Mouse (Mus musculus) frontal cortex, postnatal 14 days (tissue): ENCODE data around the gene Fgfr1op2.

Source experiments
- DNase-seq, 2 experiments: peaks; one replicate each; pipeline ENCODE4 v3.0.0; 2022; ENCODE audit warnings: low spot score in 2 of 2

Gene Fgfr1op2

DNA sequence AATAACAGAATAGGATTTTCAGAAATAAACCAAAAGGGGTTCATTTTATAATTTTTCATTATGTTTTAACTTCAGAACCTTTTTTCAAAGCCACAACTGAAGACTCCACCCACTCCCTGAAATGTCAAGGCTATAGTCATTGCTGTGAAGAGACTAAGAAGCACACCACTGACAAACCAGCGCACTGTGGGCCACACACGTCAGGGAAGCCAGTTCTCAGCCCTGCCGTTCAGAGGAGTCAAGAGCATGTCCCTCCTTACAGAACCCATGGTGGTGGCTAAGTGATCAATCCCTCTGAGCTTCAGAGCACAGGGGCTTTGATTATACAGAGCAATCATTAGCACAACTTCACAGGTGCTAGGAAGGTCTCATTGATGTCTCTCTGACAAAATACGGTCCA, 25.6 kb downstream of the Fgfr1op2 start:
- no peak for DNase-seq

DNA sequence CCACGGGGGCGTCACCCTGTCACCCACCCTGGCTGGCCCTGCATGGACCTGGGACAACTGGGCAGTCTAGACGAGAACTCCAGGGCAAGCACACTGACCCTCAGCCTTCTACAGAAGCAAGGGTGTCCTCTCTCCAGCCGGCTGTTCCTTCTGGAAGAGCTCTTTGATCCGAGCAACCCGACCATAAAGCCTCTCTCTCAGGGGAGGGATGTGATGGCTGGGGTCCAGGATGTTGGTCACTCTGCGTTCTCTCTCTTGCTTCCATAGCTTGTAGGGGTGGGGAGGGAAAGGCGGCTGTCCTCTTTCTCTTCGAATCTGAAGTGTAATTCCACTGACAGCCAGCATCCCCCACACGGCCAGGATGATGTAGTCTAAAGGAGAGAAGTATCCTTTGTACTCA, 26.6 kb downstream of the Fgfr1op2 start:
- DNase-seq = no peak

DNA sequence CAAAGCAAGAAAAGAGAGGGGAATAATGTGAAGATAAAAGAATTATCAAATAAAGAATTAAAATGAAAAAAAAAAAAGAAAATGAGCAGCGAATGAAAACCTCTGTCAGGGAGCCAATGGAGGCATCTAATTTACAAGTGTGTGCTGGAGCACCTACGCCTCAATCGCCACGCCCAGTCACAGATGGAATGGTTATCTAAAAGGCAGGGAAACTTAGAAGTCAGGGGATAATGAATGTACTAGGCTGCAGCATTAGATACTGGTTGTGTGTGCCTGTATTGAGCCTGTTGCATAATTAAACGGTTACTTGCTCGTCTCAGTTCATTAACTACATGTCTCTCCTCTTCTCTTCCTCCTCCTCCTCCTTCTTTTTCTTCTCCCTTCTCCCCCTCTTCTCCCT, 34.4 kb downstream of the Fgfr1op2 start:
- DNase-seq = no peak

DNA sequence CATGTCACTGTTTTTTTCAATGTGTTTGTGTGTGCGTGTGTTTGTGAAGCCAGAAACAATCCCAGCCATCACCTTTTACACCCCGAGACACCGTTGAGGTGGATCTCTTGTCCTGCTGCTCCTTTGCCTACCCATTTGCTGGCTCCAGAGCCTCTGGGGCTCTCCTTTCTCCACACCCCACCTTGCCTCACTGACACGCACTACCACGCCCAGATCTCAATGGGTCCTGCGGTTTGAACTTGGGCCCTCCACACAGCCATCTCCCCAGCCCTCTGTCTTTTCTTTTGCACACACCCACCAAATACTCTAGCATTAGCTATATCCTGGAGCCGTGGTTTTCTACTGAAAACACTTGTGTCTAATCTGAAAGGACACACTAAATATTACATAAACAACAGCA, 34.9 kb downstream of the Fgfr1op2 start:
- no peak for DNase-seq

DNA sequence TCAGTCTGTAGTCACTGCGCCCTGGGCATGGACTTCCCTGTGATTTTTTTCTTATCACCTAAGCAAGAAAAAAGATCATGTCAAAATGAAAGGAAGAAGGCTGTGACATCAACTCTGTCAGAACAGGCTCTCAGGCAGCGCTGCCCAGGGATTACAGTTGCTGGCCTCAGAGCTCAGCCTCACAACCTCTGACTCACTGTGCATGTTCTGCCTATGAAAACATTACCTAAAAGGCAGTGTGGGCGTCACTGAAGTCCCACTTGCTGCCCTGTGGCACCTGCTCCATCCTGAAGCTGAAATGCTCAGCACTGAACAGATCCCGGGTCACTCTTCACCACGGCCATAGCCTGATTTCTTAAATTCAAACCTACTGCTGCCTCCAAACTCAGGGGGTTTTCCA, 35.7 kb downstream of the Fgfr1op2 start:
- DNase-seq = no peak

DNA sequence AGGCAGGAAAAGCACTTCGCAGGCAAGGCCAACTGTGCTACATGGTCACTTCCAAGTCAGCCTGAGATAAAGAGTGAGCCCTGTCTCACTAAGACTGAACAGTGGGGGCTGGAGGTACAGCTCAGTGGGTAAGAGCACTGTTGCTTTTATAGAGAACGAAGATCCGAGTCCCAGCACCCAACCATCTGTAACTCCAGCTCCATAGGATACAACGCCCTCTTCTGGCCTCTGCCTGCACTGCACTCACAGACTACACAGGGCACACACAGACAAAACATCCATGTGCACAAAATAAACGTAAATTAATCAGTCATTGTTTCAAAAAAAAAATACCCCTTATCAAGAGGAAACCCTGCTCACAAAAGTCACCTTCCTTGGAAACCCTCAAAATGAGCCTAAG, 36.9 kb downstream of the Fgfr1op2 start:
- DNase-seq = no peak

DNA sequence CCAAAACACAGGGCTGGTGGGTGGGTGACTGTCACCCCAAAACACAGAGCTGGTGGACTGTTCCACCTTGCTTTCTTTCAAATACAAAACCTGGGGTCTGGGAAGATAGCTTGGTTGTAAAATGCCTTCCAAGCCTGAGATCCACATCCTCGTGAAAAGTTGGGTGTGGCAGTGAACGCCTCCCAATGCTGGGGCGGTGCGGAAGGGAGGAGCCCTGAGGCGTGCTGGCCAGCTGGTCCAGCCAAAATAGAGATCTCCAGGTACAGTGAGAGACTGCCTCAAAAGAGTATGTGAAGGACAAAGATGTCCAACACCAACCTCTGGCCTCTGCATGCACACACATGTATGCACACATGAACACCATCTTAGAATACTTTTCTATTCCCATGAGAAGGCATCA, 37.5 kb downstream of the Fgfr1op2 start:
- DNase-seq = no peak

DNA sequence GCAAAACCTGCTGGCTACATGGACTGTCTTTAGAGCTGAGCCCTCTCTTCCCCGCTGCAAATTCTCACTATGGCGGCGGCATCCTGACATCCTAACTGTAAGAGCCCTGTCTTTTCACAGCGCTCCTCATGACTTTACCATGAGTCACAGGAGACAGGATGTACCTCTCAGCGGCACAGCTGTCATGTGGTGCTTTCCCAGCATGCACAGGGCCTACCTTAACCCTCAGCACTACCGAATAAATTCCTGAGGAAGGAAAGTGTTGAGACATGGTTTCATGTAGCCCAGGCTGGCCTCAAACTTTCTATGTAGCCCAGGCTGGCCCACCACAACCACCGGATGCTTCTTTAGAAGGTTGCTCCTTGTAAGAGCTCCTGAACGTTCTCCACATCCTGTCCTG, 38.9 kb downstream of the Fgfr1op2 start:
- DNase-seq = no peak

DNA sequence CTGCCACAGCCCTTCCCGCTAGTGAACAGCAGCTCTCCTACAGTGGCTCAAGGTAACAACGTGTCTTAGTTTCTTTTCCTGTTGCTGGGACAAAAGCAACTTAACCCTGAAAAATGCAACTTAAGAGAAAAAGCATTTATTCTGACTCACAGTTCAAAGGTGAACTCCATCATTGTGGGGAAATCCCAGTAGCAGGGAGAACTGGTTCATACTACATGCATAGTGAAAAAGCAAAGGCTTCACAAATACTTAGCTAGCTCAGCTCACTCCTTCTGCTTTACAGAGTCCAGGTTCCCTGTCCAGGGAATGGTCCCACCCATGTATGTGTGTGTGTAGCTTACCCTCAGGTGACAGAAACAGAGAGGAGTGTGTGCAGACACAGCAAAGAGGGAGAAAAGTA, 39.7 kb downstream of the Fgfr1op2 start:
- no peak for DNase-seq

DNA sequence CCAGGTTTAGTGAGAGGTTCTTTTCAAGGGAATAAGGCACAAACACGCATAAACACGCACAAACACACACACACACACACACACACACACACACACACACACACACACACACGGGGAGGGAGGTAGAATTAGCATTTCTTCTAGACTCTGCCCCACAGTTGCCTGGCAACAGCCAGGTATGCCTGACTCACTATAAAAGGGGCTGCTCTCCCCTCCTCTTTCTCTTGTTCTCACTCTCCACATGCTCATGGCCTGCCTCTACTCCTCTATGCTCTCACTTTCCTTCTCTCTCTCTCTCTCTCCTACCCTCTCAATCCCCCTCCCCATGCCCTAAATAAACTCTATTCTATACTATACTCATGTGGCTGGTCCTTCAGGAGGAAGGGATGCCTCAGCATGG, 51.1 kb downstream of the Fgfr1op2 start:
- DNase-seq = no peak

DNA sequence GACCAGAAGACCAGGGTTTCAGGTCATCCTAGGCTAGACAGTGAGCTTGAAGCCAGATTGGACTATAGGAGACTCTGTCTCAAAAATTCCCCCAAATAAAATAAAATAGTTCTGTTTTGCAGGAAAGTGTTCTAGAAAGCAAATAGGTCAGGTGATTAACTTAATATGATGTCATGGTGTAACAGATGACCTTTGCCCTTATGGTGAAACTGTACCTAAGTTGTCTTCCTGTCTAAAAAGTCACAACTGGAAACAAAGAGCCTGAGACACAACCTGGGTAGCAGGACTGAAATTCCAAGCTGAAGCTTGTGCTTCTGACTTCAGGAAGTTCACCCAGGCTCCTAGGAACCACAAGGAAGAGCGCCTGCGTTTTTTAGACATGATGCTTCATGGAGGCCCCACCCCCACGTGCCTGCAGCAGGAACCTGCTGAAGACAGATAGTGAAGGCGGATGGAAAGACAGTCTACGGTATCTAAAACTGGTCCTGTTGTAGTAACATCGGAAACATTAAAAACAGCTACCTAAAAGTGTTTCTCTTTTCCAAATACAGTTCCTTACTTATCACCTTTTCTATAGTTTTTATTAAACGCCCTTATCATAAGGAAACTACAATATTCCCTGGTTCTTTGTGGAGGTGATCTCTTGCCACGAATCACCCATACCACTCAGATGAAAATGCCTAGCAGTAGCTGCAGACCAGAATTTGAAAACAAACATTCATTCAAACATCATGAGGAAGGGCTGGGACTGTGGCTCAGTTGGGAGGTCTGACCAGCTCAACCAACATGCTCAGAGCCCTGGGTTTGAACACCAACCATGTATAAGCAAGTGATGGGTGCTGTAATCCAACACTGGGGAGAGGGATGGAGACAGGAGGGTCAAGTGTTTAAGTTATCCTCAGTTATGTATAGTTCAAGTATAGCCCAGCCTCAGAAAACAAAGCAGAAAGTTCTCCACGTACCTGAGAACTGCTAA, 53.1 kb downstream of the Fgfr1op2 start:
- no peak for DNase-seq

DNA sequence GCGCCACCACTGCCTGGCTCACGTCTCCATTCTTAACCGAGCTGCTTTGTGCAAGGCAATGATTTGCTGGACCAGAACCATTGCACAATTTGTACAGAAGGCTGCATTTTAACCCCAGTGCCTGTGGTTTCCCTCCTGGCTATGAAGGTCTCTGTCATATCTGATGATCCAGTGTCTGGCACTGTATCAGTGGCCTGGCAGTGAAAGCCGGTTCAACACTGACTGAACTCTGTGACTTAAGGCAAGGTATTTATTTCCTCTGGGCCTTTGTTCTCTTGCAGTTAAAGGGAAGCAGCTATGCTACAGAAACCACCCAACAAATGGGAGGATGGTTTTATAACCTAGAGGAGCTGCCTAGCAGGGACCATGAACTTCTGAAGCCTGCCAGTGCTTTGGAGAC, 54.0 kb downstream of the Fgfr1op2 start:
- DNase-seq = no peak

DNA sequence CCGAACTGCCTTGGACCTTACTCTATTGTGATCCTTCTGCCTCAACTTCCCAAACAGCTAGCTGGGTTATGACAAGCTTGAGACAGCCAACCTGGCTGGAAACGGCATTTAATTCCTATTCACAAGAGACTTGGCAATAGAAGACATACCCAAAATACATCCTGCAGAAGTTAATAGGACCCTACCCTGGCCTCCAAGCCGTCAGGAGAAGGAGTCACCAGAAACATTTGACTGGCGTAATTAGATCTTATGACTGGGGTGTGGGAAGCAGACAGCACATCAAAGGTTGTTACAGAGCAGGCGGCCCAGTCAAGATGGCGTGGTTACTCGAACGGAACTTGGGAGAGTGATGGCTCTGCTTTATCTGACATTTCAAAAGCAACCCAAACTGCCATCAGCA, 54.8 kb downstream of the Fgfr1op2 start:
- no peak for DNase-seq

DNA sequence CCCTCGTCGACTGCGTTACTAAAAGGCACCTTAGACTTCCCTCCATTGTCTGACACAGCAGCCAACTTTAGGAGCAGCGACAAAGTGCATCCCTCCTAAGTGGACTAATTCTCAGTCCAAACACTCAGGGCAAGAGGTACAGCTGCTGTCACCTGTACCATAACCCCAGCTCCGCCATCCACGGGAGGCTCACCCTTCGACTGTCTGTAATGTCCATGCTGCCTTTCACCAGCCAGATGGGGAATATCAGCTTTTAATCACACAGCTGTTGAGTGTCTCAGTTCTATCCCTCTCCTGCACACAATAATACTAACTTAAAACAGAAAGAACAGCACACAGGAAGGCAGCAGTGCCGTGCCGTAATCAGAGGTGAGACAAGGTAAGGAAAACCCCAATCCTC, 55.4 kb downstream of the Fgfr1op2 start:
- DNase-seq = no peak

DNA sequence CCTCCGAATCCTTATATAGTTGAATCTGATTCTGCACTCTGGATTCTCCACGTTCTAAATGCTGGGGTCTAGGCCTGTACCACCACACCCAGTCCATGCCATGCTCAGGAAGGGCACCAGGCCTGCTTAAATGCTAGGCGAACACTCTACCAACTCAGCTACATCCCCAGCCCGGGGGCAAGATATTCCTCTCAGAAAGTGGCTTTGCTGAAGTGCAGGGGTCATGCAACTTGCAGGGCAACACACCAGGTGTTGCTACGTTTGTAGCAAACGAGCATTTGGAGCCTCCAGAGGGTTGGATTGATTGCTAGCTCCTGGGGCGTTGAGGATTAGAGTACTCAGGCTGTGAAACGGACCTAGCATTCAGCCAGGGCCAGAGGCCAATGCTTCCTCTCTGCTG, 56.1 kb downstream of the Fgfr1op2 start:
- DNase-seq = no peak

DNA sequence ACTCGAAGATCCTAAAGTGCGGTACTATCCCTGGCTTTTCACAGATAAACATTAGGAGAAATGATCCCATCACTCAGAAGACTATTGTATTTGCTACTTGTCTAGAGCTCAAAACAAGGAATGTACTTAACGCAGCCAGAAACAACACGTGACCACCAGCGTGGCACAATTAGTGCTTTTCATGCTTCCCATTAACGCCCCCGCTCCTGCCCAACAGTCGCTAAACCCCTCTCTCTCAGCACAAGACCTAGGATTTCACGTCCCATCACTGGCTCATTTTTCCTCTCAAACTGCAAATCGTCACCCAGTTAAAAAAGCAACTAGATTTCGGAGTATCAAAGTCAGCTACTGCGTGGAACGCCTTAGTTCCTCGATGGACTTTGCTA, 56.6 kb downstream of the Fgfr1op2 start:
- DNase-seq = peak; percentile 17 to 31

DNA sequence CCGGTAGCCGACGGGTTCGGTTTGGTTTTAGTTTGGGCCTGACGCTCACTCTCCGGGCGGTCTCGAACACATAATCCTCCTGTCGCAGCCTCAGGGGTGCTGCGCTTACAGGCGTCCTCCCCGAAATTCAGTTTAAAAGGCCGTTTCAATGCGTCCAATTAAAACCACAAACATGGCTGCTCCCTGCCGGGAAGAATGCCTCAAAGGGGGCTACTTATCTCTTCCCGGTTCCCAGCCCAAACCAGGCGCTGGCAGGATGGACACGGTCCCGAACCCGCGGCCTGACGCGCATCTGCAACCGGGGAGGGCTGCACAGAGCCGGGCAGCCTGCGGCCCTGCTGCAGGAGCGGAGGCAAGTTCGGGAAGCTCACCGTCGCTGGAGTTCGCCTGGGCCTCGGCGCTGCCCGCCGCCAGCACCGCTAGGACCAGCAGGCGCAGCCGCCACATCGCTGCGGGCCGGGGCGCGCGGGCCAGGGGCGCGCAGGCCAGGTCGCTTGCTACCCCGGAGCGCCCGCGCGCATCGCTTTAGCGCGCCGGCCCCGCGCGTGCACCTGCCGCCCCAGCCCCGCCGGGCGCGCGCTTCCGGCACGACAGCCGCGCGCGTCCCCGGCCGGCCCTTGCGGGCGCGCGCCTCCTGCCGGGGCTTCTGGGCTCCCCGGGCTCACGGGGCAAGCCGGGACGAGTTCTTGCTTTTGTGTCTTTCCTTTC, 57.2 kb downstream of the Fgfr1op2 start:
- DNase-seq = peak; percentile 44 to 60

DNA sequence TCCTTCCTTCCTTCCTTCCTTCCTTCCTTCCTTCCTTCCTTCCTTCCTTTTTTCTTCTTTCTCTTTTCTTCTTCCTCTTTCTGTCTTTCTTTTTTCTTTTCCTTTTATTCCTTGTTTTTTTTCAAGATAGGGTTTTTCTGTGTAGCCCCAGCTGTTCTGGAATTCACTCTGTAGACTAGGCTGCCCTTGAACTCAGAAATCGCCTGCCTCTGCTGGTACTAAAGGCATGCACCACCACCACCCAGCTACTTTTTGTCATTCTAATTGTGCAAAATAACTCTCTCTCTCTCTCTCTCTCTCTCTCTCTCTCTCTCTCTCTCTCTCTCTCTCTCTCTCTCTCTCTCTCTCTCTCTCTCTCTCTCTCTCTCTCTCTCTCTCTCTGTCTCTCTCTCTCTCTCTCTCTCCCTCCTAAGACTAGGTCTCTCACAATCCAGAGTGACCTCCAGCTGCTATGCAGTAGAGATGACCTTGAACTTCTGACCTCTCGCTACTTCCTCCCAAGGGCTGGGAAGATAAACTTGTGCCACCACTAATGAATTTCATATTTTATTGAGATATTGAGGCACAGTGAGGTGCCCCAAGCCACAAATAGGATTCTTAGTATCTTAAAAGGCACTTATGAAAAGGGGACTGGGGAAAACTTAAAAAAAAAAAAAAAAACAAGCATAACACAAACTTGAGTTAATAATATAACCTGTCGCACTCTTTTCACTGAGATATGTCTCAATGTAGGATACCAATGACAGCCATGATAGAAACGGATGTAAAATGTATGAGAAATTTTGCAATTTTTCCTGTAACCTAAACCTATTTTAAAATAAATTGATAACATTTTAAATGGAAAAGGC, 58.0 kb downstream of the Fgfr1op2 start:
- no peak for DNase-seq

DNA sequence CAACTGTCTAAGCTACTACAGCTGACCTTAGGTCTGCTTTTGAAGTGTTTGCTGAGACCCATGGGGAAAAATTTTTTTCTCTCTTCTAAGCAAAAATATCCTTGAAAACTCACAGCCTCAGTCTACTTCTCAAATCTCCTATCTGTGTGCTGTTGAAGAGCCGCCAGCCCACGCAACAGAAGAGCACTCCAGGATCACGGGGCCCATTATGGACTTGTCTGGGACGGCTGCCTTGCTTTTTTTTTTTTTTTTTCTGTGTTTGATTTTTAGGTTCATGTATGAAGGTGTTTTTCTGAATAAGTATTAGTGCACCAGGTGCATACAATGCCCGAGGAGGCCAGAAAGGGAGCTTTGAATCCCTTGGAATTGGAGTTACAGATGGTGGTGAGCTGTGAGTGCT, 59.5 kb downstream of the Fgfr1op2 start:
- DNase-seq = no peak

DNA sequence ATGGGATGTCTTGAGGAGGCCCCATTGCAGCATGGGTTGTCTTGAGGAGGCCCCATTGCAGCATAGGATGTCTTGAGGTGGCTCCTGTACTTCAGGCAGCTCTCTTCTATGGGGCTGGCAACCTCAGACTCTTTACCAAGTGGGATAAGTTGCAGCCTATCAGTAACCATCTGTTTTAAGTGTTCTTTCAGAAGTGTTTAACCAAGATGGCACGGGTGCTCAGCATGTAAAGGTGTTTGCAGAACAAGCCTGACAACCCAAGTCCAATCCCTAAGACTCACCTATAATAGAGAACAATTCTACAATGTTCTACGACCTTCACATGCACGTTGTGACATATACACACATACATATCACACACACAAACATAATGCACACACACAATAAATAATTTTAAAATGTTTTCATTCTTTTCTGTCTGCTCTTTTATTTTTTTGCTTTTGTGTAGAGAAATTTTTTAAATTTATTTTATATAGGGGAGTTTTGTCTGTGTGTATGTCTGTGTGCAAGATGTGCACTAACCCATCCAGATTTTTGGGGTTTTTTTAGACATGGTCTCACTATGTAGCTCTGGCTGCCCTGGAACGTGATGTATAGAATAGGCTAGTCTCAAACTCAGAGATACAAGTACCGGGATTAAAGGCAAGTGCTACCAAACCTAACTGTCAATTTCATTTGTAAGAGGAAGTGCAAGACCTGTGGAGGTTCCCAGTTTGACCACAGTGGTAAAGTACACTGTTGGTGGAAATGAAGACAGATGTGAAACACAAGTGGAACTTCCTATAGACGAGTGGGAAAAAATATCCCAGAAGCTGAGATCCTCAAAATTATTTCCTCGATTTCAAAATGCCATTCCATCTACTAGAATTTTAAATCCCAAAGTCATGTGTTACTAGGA, 63.3 kb downstream of the Fgfr1op2 start:
- no peak for DNase-seq

DNA sequence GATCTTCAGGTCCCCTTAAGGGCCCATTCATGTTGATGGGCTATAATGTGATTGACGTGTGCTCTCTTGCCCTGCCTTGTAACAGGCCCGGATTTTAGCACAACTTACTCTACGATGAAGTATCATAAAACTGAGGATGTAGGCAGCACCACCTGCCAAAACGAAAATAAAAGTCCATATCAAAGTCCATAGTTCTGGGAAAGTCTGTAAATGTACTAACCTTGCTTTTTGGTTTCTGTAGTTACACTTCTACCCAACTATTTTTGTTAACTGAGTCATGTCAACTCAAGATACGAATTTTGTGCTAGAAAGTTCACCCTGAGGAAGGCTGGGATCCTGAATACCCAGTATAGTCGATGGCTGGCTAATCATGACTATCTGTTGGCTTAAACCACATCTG, 64.0 kb downstream of the Fgfr1op2 start:
- DNase-seq = no peak
